Mouse (Mus musculus): Measurements from ENCODE around the gene Retreg1. TPM values are rescaled to one million over a fixed set of nuclear protein-coding genes. Genes with fewer than 3 reads are reported as not detected.
"Not testable (repeated sequence)": the region's sequence is repeated elsewhere in the genome, so short reads cannot be mapped to it uniquely, and the experiment has no call there.

The Retreg1 gene
- polyA plus RNA-seq, 1 experiment from 2014 or later: 27.3 TPM

DNA sequence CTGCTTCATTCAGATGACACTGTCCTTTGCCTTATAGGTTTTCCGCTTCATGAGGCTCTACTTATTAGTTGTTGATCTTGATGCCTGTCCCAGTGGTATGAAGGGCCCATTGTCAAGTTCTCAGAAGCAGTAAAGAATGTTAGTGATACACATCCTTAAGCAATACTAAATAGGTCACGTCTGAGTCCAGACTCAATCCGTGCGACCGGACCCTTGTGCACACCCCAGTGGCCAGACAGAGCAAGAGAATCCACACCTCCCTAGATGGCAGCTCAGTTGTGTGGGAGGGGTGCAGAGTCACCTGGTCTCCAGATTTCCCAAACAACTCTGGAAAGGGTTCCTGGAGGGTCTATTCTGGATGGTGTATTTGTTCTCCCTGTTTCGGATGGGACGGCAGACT lies 103.5 kb downstream of the Retreg1 start:
- DNase-seq (ENCODE audit: low spot score): no peak

DNA sequence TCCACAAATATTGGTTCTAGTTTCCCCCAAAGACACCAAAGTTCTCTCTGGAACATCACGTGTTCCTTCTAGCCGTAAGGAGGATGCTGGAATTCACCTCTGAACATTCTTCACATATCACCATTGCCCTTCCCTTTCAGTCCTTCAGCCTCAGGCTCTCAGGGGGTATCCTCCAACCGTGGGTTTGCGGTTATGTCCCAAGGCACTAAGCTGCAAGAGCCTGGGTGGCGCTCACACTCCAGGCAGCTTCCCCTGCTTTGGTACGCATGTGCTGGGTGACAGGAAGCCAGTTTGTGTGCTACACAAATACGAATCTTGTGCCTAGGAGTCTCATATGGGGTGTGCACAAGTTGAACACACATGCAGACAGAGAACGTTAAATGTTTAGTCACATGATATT lies 104.4 kb downstream of the Retreg1 start:
- no peak for DNase-seq (ENCODE audit: low spot score)

DNA sequence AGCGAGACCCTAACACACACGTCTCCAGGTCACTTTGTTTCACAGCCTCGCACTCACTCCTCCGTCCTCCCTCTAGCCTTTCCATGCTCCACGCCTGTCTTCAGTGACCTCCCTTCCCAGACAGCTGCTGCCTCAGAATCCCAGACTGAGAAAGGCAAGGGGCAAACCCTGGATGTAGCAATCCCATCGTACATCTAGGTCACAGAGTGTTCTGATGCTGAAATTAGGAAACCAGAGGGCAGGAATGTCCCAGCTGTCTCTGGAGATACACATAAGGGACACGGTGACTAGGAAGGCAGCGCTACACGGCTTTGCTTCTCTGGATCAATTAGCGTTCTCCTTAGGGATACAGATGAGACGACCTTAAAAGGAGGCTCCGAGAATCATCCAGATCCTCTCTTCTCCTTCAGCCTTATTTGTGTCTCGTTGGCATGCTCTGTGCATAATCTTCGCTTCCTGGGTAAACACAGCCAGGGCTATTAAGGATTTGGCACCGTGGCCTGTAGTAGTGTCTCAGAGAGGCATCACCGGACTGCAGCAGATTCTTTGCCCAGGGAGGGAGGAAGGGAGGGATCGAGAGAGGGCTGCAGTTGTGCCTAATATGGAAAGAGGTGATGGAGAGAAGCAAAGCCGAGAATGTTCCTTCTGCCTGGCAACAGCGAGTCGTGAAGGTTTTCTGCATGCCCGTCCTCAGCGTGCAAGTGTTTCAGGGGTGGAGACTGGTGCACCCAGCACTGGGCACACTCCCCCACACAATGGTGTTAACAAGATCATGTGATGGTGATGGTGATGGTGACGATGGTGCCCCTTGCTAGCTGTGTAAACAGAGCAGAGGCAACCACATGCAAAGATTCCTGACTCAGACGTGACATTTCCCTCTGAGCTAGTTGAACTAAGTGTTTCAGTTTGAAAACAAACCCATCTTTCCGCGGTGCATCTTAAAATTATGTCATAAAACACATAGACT lies 105.6 kb downstream of the Retreg1 start:
- DNase-seq (ENCODE audit: low spot score): no peak

DNA sequence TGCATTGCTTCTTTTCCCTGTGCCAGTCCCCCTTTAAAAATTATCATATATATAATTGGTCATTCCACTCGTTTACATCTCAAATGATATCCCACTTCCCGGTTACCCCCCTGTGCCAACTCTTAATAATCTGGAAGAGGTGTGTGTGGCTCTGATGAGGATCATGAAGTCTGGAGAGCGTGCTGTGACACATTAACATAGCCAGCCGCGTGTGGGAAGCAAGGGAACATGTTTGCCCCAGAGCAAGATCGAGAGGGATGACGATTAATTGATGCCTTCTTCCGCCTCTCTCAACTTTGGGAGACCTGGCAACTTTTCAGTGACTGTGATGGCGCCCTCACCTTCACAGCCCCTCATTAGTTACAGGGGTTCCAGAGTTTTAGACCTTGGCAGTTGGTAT lies 106.7 kb downstream of the Retreg1 start:
- DNase-seq (ENCODE audit: low spot score): no peak

DNA sequence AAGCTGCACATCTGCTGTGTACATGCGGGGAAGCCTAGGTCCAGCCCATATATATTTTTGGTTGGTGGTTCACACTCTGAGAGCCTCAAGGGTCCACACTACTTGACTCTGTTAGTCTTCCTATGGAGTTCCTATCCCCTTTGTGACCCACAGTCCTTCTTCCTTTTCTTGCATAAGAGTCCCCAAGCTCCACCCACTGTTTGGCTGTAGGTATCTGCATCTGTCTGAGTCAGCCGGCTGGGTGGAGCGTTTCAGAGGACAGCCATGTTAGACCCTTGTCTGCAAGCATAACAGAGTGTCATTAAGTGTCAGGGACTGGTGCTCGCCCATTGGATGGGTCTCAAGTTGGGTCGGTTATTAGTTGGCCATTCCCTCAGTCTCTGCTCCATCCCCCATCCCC lies 107.6 kb downstream of the Retreg1 start:
- DNase-seq (ENCODE audit: low spot score): no peak

DNA sequence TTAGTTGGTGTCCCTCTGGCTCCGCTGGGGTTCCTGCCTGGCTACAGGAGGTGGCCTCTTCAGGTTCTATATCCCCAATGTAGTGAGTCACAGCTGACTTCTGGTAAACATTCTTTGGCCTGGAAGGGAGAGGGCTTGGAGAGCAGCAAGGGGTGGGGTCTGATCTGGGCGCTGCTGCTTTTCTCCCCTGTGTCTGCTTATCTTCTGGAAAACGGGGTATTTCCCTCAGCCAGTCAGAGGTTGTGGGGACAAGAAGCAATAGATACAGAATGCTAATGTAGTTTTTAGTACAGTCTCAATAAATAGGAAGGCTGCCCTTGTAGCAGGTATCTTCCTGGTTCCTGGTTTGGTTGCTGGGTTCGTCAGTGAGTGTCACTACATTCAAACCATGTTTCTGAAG lies 108.1 kb downstream of the Retreg1 start:
- DNase-seq (ENCODE audit: low spot score): no peak

DNA sequence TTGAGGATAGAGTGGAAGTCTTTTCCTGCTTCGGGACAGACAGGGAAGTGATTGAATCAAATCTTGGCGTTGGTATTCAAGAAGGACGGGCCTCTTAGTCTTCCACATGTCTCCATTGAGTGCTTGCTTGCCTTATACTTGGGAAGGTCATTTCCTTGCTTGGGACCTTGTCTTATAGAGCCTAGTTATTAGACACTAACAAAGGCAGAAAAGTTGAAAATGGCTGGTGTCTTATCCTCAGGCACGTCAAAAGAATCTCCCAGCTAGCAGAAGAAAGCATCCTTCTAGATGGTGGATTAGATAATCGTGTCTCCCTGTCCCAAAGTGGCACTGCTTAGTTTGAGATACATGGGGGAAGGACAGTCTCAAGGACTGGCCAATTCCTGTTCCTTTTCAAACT lies 113.0 kb downstream of the Retreg1 start:
- no peak for DNase-seq (ENCODE audit: low spot score)

DNA sequence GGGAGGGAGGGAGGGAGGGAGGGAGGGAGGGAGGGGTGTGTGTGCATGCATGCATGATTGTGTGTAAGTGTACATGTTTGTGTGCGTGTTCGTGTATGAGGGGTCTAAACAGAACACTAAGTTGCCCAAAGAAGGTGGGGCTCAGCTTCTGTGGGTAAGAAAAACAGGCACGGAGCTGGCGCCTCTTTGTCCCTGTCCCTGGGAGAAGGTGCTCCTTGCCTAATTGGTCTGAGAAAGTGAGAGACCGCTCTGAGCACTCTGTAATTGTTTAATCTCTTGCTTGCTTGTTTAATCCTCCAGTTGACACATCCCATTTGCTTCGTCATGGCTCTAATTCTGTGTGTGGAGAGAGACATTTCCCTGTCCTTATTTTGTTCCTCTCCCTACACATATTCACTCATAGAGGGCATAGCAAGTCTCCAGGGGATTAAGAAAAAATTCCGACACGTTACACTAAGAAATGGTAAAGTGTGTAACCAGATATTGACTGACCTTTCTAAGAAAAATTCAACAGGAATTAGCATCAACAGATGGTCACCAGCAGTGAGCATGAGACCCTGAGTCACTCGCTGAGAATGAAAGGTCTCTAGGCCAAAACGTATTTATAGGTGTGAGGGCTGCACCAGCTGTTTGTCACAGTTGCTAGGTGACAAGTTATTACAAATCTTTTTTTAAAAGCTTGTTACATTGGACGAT lies 113.6 kb downstream of the Retreg1 start:
- DNase-seq (ENCODE audit: low spot score): no peak

DNA sequence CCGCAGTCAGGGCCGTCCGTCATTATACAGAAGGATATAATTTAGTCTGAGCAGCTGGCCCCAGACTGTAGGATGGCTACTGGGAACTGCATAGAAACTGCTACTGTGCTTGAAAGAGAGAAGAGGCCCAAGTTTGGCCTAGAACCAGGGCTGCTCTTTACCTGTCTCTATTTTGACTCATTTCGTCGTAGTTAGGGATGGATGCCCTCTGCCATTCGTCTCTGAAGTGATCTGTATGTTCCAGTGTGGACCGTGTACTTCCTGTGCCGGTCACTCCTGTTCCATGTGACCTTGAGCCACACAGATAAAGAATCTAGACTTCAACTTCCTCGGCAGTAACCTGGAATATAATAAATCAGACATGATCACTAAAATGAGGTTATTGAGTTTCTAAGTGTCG lies 114.7 kb downstream of the Retreg1 start:
- DNase-seq (ENCODE audit: low spot score): no peak

DNA sequence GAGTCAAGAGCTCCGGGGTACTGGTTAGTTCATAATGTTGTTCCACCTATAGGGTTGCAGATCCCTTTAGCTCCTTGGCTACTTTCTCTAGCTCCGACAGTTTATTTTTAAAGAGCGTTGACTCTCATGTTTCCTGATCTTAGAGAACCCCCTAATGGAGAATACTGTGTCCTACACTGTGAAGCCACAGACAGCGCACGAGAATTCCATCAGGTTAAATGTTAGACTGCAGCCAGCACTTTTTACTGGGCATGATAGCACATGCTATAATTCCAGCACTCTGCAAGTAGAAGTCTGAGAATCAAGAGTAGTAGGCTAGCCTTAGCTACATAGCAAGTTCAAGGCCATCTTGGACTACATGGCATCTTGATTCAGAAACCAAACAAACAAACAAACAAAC lies 116.4 kb downstream of the Retreg1 start:
- DNase-seq (ENCODE audit: low spot score): peak; percentile 7

DNA sequence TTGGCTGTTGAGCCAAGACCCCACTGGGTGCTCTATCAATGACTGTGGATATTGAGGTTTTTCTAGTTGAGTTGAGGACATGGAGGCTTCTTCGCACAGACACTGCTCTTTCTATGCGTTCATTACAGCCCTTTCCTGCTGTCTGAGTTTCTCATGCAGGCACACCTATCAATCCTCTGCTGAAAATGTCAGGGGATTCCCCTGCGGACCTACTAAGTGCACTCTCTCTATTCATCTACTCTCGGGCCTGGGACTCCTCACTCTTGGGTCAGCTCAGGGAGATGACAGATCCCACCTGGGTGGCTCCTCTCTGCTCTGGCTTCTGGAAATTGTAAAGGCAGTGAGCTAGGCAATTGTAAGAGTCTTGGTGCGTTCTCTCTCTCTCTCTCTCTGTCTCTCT lies 117.3 kb downstream of the Retreg1 start:
- no peak for DNase-seq (ENCODE audit: low spot score)

DNA sequence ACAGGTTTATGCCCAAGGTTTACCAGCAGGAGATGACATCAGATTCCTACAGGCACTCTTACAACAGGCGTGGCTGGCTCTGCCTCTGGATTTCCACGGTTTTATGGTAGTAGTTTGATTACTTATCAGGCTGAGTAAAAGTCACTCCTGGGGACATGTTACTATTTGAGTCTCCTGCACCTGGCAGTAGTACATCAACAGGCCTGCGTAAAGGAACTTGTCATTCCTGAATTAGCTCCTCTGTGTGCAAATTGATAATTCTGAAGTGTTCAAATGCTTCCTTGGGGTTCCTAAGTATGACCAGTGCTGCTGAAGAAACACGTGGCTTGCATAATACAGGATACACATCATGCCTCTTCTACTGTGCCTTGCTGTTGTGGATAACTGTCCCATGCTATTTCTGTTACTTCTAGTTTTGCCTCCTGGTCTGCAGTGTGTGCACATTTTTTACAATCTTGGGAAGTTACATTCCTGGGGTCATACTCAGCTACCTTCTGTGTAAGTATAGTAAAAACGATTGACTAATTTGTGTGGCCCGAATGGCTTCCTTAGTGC lies 123.3 kb downstream of the Retreg1 start:
- DNase-seq (ENCODE audit: low spot score): no peak

DNA sequence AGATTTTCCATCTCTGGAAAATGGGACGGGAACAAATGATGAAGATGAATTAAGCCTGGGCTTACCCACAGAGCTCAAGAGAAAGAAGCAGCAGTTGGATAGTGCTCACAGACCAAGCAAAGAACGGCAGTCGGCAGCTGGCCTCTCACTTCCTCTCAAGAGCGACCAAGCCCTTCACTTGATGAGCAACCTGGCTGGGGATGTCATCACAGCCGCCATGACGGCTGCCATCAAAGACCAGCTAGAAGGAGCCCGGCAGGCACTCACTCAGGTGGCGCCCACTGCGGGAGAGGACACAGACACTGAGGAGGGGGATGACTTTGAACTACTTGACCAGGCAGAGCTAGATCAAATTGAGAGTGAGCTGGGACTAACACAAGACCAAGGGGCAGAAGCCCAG lies 128.6 kb downstream of the Retreg1 start:
- no peak for DNase-seq (ENCODE audit: low spot score)

DNA sequence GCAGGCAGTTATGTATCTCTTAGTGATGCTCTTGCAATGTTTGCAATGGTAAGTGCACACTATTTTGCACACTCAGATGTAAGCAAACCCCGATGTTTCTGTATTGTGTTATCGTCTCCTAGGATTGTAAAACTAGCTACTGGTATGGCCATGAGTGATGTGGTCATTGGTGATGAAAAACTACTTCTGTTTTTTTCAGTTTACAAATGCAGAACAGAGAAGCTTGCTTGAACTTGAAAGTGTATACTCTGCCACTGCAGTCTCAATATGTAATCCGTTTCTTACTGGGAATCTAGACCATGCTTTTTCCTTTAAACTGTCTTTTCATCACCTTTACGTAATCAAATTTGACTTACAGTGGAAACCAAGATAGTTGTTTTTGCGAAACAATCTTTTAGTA lies 129.8 kb downstream of the Retreg1 start:
- no peak for DNase-seq (ENCODE audit: low spot score)

DNA sequence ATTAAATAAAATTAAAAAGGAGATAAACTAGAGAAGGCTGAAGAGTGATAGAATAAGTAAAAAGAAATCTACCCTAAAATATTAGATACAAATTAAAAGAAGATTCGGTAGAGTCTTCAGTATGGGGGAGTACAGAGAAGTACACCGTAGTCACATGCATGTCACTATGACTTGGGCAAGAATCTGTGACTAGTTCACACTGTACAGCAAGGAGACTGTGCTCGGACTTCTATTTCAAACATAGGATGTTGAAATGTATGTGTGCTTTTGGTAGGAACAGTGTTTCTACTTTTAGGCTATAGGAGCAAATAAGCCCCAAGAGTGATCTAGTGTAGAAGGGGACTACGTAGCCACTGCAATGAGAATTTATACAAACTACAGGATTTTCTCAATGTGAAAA lies 131.4 kb downstream of the Retreg1 start:
- DNase-seq (ENCODE audit: low spot score): no peak

DNA sequence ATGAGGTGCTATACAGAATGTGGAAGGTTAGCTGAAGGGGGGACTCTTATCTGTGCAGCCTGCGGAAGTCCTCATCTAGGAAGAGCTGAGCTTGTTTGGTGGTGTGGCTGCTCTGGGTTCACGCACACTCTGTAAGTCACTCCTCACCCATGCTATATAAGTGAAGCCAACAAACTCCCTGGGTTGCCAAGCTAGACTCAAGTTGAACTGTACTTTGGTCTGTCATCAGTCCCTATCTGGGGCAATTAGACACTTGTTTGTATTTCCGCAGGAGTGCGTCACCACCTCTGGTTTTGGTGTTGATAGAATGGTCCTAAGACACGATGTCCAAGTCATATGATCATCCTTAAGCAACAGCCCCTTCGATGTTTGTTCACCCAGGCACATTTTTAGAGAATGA lies 132.8 kb downstream of the Retreg1 start:
- DNase-seq (ENCODE audit: low spot score): no peak

DNA sequence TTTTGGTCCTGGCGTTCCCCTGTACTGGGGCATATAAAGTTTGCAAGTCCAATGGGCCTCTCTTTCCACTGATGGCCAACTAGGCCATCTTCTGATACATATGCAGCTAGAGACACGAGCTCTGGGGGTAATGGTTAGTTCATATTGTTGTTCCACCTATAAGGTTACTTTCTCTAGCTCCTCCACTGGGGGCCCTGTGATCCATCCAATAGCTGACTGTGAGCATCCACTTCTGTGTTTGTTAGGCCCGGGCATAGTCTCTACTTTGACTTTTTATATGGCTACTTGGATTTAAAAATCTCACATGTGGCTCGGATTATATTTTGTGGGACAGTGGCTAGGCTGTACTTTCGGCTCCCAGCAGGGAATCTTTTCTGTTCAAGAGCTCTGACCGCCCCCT lies 140.6 kb downstream of the Retreg1 start:
- DNase-seq (ENCODE audit: low spot score): not testable (repeated sequence)

DNA sequence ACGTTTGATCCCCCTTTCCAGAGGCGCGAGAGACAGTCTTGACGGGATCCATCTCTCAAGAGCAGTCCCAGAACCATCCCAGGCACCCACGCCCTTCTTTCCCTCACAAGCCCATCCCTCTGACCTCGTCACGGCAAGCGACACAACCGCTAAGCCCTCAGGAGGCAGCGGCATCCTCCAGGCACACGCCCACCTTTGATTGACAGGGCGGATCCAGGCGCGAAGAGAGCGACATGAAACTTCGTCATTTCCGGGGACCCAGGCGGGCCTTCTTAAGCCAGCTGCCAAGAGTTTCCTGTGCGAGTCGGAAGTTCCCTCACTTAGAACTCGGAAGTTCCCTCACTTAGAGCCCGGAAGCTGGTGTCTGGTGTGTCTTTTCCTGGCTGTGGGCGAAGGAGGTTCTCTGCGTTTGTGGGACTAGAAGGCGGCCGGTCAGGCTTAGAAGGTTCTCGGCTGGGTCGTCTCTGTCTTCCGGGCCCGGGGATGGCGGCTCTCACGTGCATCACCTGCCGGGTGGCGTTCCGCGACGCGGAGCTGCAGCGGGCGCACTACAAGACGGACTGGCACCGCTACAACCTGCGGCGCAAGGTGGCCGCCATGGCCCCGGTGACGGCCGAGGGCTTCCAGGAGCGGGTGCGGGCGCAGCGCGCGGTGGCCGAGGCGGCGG lies 141.2 kb downstream of the Retreg1 start, which contains the start of gene Zfp622:
Gene Zfp622, plus strand, starts transcription at position 300 of the 667 bp plus-strand sequence.
- DNase-seq (ENCODE audit: low spot score): peak; percentile 98

DNA sequence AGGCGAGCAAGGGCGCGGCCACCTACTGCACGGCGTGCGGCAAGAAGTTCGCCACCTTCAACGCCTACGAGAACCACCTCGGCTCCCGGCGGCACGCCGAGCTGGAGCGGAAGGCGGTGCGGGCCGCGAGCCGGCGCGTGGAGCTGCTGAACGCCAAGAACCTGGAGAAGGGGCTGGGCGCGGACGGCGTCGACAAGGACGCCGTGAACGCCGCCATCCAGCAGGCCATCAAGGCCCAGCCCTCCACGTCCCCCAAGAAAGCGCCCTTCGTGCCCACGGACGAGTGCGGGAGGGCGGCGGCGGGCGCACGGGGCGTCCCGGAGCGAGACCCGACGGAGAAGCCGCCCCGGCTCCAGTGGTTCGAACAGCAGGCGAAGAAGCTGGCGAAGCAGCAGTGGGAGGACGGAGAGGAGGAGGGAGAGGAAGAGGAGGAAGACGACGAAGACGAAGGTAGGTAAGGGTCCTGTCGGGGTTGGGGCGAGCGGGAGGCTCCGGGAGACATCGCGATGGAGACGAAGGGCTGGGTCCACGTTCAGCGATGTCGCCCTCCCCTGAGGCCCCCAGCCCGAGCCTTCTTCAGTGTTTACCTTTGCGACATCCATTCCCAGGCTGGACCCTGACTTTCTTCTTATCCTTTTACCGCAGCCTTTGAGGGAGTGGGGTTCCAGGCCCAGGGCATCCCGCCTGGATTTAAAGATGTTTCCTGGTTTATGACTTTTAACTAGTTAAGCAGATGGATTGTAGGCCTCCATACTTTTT lies 141.9 kb downstream of the Retreg1 start:
- peak; percentile 11 for DNase-seq (ENCODE audit: low spot score)

DNA sequence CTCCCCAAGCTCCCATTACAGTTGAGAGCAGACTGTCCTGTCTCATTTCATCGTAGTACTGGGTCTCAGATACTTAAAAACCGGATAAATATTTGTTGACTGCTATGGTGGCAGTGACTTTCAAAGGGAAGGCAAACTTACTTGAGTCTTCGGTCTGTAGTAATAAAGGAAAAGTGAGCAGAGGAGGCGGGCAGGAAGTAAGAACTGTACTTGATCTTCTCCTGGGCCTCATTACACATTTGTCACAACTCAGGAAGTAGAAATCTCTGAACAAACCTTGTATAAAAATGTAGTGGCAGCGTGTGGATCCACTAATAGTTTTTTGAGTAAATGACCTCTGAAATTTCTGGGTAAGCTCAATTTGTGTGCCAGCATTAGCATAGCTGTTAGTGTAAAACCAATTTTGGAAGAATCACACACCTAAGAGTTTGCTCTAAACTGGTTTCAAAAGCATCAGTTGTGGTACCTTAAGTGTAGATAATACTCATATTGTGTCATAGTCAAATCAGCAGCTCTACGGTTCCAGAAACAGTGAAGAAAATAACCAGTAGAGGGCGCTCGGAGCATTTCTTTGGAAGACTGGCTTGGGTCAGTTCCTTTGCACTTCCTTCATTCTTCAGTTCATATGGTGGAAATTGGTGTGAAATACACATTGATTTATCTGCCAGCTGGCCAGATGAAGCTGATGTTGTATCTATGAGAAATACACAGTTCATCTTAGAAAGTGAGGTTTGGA lies 150.2 kb downstream of the Retreg1 start:
- DNase-seq (ENCODE audit: low spot score): peak; percentile 54

Data from thymus, postnatal 0 days (tissue).